Mouse (Mus musculus) retina, embryonic 14.5 days (tissue): ENCODE results near the gene Hsdl2.
A peak's percentile ranks its signal among the peaks of the same experiment; 100 is the strongest.
"Not testable (repeated sequence)": the region's sequence is repeated elsewhere in the genome, so short reads cannot be mapped to it uniquely, and the experiment has no call there.

Source experiments
- DNase-seq: peaks from one replicate; pipeline ENCODE4 v3.0.0-alpha.2; 2015; ENCODE audit warnings: low spot score

Hsdl2 gene

DNA sequence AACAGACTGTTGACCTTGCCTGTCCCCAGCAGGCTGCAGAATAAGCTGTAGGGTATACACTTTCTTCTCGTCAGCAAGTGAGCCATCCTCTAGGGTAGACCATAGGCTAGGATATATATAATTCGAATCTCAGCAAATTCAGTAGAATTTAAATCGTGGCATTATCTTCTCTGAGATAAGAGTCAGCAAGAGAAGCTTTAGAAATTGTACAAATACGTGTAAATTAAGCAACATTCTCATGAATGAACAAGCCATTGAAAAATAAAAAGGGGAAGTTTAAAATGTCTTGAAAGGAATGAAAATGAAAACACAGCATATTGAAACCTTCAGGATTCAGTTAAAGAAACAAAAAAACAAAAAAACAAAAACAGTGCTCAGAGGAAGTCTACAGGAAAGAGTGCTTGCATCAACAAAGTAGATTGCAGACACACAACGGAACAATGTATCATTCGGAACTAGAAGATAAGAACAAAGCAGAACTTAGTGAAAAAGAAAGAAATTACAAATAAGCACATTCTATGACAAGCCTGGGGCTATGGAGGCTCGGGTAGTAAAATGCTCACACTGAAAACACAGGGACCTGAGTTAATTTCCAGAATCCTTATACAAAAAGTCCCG, 15.7 kb upstream of the Hsdl2 start:
- DNase-seq, result no peak

DNA sequence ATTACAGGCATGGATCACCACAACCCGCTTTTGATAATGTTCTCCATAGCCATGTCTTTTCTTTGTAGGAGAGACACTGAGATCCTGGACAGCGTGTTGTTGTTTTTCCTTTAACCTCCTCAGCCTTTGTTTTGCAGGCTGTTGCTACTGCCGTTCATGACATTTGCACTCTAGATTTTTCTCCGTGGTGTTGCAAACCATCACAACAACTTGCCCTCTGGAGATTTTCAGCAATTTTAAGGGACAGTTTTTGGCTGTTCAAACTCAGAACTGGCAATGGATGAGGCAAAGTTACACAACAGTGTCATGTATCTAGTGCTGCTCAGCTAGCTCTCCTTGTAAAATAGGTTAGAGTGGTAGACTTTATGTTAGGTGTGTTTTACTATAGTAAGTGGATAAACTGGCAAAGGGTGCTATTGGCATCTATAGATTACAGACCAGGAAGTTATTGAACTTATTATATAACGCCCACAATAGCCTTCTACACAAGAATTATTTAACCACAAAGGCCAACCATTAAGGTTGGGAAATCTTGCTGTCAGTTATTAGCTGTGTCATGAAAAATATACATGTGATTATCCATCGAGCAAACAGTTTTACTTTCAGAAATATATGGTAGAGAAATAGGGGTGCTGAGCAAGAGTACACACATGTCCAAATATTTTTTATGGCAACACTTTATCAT, 13.6 kb upstream of the Hsdl2 start:
- no peak for DNase-seq

DNA sequence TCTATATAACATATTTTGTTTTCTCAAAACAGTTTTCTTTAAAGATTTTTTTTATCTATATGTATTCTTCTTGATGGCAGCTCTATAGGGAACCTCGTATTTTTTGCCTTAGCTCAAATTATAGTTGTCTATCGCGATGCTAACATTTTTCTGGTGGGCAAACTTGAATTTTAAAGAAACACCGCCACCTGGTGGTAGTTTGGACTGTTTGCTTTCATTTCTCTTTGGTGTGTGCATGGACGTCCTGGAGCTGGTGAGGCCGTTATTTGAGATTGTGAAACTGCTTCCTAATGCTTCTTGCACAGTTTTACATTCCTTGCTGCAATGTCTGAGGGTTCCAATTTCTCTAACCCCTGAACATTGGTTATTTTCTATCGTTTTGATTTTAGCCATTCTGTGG, 11.8 kb upstream of the Hsdl2 start:
- peak; percentile 91 for DNase-seq

DNA sequence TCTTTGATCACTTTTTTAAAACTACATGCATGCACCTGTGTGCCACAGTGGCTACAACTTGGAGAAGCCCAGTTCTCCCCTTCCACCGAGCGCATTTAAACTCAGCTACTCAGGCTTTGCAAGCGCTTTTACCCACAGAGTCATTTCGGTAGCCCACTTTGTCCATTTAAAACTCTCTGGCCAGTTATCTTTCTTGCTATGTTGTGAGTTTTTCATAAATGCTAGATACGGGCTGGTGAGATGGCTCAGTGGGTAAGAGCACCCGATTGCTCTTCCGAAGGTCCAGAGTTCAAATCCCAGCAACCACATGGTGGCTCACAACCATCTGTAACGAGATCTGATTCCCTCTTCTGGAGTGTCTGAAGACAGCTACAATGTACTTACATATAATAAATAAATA, 10.8 kb upstream of the Hsdl2 start:
- not testable (repeated sequence) for DNase-seq

DNA sequence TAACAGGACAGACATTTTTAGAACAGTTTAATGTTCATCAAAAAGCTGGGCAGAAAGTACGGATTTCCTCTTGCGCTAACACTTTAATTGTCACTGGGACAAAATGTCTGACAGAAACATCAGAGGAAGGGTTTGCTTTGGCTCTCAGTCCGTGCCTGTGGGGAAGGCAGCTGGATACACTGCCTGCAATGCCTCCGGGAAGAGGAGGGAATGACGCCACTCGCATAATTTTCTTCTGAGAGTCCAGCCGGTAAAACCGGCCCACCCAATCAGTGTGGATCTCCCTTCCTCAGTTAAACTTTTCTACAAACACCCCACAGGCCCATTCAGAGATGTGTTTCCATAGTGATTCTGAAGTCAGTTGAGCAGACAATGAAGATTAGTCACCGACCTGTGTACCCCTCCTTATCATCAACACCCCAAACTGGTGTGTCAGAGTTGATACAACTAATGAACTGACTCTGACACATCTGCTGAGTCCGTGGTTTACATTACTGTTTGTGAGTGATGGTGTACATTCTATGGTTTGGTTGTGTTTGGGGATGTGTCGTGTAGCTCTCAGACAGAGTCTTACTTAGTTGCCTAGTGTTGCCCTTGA, 8.7 kb upstream of the Hsdl2 start:
- no peak for DNase-seq

DNA sequence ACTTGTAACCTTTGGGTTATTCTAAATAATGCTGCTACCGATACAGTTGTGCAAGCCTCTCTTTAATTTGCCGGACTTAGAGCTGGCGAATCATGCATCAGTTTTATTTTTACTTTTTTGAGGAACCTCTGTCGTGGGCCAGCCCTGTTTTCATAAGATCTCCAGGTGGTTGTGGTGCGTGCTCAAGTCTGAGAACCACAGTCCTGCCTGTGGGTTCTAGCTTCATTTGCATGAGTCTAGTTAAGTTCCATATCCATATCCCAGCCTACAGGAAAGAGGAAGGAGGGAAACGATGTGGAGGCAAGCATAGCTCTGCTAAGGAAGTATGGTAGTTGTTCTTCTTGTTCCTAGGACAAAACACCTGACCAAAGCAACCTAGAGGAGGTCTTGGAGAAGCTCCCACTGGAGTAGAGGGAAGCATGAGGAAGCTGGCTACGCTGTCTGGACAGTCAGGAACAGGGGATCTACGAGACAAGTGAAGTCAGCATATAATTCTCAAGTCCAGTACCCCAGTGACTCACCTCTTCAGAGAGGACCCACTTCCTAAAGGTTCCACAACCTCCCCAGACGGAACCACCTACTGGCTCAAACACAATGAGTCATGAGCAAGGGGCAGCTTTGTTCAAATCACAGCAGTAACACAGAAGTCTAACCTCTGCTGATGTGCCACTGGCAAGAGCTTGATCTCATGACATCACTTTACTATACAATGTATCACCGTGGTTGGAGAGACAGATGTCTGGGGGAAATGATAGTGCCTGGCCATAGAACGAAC, 6.0 kb upstream of the Hsdl2 start:
- DNase-seq, result no peak

DNA sequence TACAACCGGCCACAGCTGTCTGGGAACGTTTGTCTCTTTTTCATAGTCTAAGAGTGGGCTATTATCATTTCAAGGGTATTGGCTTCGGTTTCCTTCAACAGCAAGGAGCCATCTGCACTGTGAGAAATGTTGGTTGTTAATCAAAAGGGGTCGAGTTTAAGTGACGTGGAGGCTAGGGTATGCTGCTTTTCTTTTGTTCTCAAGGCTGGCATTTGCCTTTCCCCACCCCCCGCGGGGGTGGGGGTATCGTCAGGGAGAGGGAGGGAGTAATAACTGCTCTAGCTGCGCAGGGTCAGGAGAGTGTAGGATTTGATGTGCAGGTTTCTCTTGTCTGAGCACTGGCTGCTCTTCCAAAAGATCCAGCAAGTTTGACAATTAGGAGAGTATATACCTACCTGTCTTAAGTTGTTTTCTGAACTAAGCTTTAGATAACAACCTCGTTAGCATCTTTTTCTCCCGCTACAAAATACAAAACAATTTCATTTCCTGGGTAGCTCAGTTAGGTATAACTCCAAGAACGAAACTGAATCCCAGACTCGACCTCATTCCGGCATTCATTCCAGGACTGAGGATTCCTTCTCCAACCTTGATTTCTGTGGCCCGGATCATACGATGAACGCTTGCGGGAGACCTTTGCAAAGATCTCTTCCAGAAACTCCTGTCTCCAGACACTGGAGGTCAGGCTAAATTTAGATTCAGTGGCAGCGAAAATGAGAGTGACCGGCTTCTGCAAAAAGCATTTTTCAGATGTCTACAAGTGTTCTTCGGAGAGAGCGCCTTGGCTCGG, 675 bp upstream of the Hsdl2 start:
- DNase-seq, result peak; percentile 62

DNA sequence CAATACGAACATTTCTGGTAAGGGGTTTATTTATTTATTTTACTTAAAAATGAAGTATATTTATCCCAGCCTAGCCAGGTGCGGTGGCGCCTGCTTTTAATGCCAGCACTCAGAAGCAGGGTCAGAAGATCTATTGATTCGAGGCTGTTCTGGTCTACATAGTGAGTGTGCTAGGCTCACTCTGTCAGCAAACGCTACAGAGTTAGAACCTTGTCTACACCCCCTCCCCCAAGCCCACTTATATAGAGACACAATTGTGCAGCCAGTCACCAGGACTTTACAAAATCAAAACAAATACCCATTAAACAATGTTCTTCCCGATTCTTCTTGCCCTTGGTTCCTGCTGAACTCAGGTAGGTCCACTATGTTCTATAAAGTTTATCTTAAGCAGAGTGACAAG, 823 bp downstream of the Hsdl2 start:
- DNase-seq, result no peak

DNA sequence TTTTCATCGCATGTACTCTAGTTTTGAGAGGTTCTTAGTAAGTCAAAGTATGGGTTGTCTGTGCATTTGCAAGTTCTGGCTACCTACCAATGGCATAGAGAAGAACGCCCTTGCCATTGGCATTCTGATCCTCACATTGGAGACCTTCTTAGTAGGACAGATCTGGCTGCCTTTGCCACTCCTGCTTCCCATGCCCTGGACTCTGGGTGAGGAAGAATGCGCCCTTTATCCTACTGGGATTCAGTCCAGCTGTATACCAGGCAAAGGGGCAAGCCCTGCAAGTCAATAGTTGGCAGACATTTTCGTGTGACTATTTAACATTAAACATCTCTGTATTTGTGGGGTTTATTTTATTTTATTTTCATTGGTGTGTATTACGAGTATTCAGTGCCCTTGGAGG, 3.7 kb downstream of the Hsdl2 start:
- no peak for DNase-seq

DNA sequence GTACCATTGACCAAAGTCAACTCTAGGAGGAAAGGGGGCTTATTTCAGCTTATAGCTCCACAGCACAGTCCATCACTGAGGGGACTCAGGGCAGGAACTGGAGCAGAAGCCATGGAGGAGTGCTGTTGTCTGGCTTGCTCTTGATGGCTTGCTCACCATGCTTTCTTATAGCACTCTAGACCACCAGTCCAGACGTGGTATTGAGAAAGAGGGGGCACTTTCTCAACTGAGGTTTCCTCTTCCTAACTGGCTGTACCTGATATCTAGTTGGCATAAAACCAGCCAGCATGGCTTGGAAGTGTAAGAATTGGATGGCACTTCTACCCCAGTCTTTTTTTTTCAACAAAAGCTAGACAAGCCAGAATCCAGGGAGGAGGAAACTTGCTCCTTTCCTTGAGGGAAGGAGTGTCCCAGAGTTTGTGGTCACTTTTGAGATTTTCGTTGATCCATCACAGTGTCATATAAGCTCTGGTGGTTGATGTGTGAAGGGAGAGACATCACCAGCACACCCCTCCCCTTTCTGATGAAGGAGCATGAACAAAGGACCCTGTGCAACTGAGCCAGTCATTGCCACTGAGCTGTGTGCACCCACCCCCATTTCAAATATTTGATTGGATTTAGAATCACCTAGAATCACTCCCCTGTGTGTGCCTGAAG, 6.0 kb downstream of the Hsdl2 start:
- DNase-seq, result no peak

DNA sequence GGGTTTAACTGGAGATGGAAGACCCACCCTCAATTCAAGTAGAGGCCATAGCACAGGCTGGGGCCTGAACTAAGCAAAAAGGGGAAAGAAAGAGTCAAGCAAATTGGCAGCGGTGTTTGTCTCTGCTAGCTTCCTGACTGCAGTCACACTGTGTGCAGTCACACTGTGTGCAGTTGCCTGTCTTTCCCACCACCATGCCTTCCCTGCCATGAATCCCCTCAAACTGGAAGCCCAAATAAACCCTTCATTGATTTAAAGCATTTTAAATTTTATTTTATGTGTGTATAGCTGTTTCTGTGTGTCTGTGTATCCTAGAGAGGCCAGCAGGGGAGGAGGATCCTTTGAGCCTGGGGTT, 6.5 kb downstream of the Hsdl2 start:
- DNase-seq, result no peak

DNA sequence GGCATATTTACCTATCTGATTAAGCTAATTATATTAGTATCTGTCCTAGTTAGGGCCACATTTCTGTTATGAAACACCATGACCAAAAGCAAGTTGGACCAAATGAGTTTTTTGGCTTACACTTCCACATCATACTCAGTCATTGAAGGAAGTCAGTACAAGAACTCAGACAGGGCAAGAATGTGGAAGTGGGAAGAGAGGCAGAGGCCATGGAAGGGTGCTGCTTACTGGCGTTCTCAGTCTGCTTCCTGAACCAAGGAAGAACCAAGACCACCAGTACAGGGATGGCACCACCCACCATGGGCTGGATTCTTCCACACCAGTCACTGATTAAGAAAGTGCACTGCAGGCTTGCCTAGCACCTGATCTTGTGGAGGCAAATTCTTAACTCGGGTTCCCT, 13.3 kb downstream of the Hsdl2 start:
- no peak for DNase-seq

DNA sequence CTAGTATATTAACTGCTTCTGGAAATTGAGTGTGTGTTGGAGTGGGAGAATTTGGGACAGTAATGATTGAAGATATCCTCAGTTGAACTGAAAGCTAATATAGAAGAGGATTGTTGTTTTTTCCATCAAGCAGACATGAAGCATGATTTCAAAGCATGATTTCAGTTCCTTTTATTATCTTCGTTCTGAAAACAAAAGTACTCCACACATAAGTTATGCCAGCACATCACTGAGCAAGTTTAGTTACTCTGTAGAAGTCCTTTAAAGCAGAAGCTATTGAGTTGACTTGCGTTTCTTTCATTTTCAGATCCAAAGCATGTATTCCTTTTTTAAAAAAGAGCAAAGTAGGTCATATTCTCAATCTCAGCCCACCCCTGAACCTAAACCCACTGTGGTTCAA, 15.2 kb downstream of the Hsdl2 start:
- DNase-seq, result no peak

DNA sequence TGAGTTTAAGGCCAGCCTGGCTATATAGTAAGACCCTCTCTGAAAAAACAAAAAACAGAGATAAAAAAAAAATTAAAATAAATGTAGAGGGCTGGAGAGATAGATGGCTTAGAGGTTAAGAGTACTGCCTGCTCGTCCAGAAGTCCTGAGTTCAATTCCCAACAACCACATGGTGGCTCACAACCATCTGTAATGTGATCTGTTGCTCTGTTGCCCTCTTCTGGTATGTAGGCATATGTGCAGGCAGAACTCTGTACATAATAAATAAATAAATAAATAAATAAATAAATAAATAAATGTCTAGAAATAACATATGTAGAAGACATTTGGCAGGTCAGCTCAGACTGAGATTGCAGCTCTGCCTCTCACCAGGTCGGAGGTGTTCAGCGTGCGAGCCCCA, 21.3 kb downstream of the Hsdl2 start:
- no peak for DNase-seq

DNA sequence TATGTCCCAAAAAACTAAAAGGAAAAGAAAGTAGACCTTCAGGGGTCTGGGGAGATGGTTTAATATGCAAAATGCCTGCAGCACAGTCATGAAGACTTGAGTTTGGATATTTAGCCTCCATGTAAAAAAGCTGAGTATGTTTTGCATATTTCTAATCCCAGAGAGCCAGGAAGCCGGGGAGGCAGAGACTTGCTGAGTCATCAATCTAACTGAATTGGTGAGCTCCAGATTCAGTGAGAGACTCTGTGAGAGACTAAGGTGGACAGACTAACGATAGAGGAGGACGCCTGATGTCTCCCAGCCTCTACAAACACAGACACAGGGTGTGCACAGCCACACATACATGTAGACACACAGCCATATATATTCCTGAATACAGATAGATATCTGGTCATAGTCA, 23.5 kb downstream of the Hsdl2 start:
- no peak for DNase-seq

DNA sequence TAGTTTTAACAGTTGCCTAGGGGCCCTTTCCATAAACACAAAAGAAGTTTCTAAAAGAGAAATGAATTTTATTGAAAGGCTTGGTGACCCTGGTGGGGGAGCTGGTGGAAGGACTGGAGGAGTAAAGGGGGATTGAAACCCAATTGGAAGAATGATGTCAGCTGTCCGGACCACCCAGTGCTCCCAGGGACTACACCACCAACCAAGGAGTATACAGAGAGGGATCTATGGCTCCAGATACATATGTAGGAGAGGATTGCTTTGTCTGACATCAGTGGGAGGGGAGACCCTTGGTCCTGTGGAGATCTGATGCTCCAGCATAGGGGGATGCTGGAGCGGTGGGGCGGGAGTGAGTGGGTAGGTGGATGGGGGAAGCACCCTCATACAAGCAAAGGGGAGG, 24.1 kb downstream of the Hsdl2 start:
- no peak for DNase-seq

DNA sequence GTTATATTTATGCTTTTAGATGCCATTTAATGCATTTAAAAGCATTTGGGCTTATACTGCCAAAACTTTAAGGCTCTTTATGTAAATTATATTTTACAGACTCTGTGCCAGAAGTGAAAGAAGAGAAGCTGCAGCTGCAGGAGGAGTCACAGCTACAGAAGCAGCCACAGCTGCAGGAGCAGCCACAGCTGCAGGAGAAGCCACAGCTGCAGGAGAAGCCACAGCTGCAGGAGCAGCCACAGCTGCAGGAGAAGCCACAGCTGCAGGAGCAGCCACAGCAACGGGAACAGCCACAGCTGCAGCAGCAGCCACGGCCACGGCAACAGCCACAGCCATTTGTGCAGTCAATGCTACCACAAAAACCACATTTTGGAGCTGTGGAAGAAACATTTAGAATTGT, 29.0 kb downstream of the Hsdl2 start:
- no peak for DNase-seq

DNA sequence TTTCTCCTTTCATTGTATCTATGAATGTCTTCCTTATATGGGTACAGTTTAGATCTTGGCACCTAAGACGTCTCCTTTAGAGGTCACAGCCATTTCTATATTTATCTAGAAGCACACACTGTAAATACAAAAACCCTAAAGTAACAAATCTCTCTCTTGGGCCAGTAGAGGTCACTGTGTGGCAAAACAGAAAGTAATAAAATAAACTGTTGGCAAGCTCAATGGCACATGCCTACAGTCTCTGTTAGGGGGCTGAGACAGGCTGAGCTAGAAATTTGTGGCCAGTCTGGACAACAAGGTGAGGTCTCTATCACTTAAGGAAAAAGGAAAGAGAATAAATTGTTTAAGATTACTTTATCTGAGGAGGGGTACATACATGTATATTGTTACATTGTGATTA, 33.6 kb downstream of the Hsdl2 start:
- peak; percentile 57 for DNase-seq

DNA sequence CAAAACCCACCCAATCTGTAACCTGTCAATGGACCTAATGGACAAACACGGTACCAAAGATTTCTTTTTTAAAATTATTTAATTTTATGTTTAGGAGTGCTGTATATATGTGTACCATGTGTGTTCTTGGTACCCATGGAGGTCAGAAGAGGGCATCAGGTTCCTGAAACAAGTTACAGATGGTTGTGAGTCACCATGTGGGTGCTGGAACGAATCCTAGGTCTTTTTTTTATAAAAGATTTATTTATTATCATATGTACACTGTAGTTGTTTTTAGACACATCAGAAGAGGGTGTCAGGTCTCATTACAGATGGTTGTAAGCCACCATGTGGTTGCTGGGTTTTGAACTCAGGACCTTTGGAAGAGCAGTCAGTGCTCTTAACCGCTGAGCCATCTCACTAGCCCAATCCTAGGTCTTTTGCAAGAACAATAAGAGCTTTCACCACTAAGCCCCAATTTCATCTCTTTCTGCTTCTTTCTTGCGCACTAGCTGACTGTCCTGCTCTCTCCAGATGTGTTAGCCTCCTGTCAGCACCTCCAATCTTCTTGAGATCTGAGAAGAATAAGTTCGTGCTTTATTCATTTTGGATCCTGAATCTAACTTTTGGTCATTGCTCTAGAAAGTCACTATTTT, 38.4 kb downstream of the Hsdl2 start:
- DNase-seq, result no peak

DNA sequence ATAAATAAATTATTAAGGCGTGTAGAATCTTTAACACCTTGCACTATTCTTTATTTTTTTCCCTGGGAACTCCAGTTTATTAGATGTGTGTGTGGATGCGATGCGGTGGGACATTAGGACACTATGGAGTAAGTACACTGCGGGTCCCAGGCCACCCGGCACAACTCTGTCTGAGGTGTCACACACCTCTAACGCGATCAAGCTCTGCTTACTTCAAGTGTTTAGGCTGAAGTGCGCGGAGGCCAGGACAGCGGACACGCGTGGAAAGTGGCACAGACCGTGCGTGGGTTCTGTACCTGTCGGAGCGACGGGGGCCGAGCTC, 44.3 kb downstream of the Hsdl2 start:
- DNase-seq, result no peak
